Mouse (Mus musculus) testis, adult 2 months (tissue): ENCODE measurements at regions not wholly inside any gene's neighbourhood (a gene's known extent, or its start where the extent isn't known, plus 50 kb on each side); places are given as distances from the start of the nearest gene placed in this dataset.

Experiments used
- CTCF ChIP-seq: fragments of 200-500 bp; IDR thresholded peaks from 2 replicates; pipeline ENCODE4 v1.5.1; 2012; ENCODE audit warnings: low read depth, mild to moderate bottlenecking, inconsistent platforms, low read length, moderate library complexity; ENCODE audit not compliant: control insufficient read depth, insufficient read depth, insufficient replicate concordance
- POLR2A ChIP-seq: fragments of 200-500 bp; IDR thresholded peaks from 2 replicates; pipeline ENCODE4 v1.6.1; 2012; ENCODE audit warnings: low read depth, mild to moderate bottlenecking, inconsistent platforms, low read length, moderate library complexity; ENCODE audit not compliant: control insufficient read depth

DNA sequence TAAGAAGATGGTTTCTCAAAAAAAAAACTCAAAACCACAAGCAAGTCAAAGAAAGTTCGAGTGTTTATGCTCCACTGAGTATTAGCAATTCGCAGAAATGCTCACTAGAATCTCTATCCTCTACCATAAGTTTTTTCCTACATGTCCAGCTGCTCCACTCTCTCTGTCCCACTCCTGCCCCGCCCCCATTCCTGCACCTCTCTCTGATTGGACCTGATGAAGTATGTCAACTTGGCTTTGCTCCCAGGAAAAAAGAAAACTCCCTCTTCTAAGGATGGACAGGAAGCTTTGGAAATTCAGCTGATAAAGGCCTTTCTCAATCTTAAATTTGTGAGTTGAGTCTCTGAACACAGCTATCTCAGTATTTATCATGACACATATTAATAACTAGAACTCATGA lies 684.4 kb upstream of the 2610301B20Rik start:
- no peak for TF ChIP-seq CTCF
- no peak for TF ChIP-seq POLR2A
